Mouse (Mus musculus) heart, embryonic 14.5 days (tissue): Measurements from ENCODE around the gene Gm30191. TPM values are rescaled to one million over a fixed set of nuclear protein-coding genes. Genes with fewer than 3 reads are reported as not detected.

Source experiments
- ATAC-seq: fragments of 200-750 bp; cut with Nextera tagmentation; 2 replicates; pipeline ENCODE4 v1.8.0; 2017; ENCODE audit warnings: low read depth, moderate TSS enrichment; ENCODE audit not compliant: insufficient number of reproducible peaks, insufficient read depth, low FRiP score
- H3K27ac ChIP-seq, 2 experiments: fragments of 200-500 bp in 1 of 2; fragments of 300-500 bp in 1 of 2; sonication (generic) in 1 of 2; replicated peaks in 1 of 2; 2 replicates each; pipeline ENCODE4 v1.5.1; 2012 to 2014; ENCODE audit warnings: low read depth in 2 of 2, low read length in 2 of 2, control low read depth in 1 of 2, mild to moderate bottlenecking in 1 of 2, mixed read lengths in 1 of 2; ENCODE audit not compliant: control insufficient read depth in 1 of 2, insufficient read depth in 1 of 2
- H3K27me3 ChIP-seq: fragments of 300-500 bp; sonication (generic); 2 replicates; pipeline ENCODE4 v1.6.1; 2014; ENCODE audit warnings: mild to moderate bottlenecking, low read length, control low read depth; ENCODE audit not compliant: control insufficient read depth, insufficient read depth
- H3K36me3 ChIP-seq: fragments of 300-500 bp; sonication (generic); 2 replicates; pipeline ENCODE4 v1.6.1; 2014; ENCODE audit warnings: mild to moderate bottlenecking, control low read depth, low read length, mixed read lengths; ENCODE audit not compliant: control insufficient read depth, insufficient read depth
- H3K4me1 ChIP-seq, 2 experiments: fragments of 200-500 bp in 1 of 2; fragments of 300-500 bp in 1 of 2; sonication (generic) in 1 of 2; 2 replicates each; pipeline ENCODE4 v1.6.1; 2012 to 2014; ENCODE audit warnings: low read length in 2 of 2, control low read depth in 1 of 2, mixed read lengths in 1 of 2; ENCODE audit not compliant: control insufficient read depth in 2 of 2, insufficient read depth in 2 of 2
- H3K4me2 ChIP-seq: fragments of 300-500 bp; sonication (generic); 2 replicates; pipeline ENCODE4 v1.6.1; 2014; ENCODE audit warnings: mild to moderate bottlenecking, low read length
- H3K4me3 ChIP-seq, 2 experiments: fragments of 200-500 bp in 1 of 2; fragments of 300-500 bp in 1 of 2; sonication (generic) in 1 of 2; 2 replicates each; pipeline ENCODE4 v1.5.1; 2012 to 2014; ENCODE audit warnings: low read length in 2 of 2, mild to moderate bottlenecking in 2 of 2, control low read depth in 1 of 2, low read depth in 1 of 2, moderate library complexity in 1 of 2; ENCODE audit not compliant: control insufficient read depth in 1 of 2, insufficient read depth in 1 of 2
- H3K9ac ChIP-seq: fragments of 300-500 bp; sonication (generic); 2 replicates; pipeline ENCODE4 v1.6.1; 2014; ENCODE audit warnings: mild to moderate bottlenecking, low read length
- H3K9me3 ChIP-seq: fragments of 300-500 bp; sonication (generic); 2 replicates; pipeline ENCODE4 v1.6.1; 2016; ENCODE audit warnings: low read length, control low read depth; ENCODE audit not compliant: control insufficient read depth
- WGBS: fragments of 180-500 bp; shearing (Covaris S2); extraction: QIAGEN DNeasy Blood & Tissue Kit; methylation state at CpG from one replicate; pipeline ENCODE4 v1.1.7; 2014; 5-methylcytosine and 5-hydroxymethylcytosine counted together
- polyA plus RNA-seq: library from polyadenylated mRNA; unstranded; fragments of >200 nt; fragmentation: Nextera tagmentation; extraction: Ambion mirVana; gene quantifications from 2 replicates; pipeline ENCODE4 v1.2.1, GENCODE M21; 2014

Gm30191 gene
- polyA plus RNA-seq, 1 experiment from 2014 or later, result not detected

DNA sequence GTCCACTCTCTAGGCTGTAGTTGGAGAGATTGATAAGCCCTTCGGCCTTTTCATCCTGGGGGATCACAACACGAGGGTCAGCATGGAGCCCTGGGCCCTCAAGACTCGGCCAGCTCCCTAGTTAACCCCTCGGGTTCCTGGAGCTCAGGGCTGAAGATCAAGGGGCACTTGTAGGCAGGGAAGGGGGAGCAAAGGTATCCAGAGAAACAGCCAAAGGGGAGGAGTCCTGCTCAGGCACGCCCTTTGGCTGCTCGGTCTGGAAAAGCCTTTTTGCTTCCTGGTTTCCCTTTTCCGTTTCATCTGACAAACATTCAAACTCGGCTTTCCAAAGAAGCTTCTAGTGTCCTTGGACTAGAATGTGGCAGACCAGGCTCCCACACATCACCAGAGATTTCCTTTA, 16.3 kb upstream of the Gm30191 start:
- Histone ChIP-seq H3K4me1 (no peaks in the 10 kb centered on the region), H3K27me3 (peaks cover 4% of the 10 kb centered on the region; the same call in 1 of the 2 replicates), H3K27ac (no peak overlapping the region), H3K36me3 (no peaks in the 10 kb centered on the region), H3K9me3 (no peaks in the 10 kb centered on the region), H3K9ac (no peak overlapping the region), H3K4me2 (no peak overlapping the region), H3K4me3 (no peak overlapping the region)
- WGBS, result 28% methylated on average over 8 of the region's 8 CpGs
- ATAC-seq, result no peak

DNA sequence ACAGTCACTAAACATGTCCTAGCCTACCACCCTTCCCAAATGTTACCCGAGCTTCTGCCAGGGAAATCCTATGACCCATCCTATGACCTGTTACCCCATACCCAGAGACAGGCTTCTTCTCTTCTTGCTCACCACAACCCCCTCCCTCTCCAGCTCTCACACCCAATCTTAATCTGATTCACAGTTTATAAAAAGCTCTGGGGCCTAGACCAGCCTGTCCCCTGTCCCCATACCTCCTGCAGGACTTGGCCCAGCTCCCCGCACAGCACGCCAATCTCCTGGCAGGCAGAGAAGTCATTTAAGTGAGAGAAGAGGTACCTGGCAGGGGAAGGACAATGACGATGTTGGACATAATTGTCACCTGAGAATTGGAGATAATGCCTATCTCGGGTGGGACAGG, 11.9 kb upstream of the Gm30191 start:
- 58% methylated on average over 5 of the region's 5 CpGs for WGBS
- Histone ChIP-seq H3K27me3 (peaks cover 4% of the 10 kb centered on the region), H3K27ac (no peak overlapping the region), H3K4me2 (no peak overlapping the region), H3K4me1 (peaks cover 11 to 12% of the 10 kb centered on the region in 2 experiments; a peak in 3 of 4 replicates), H3K36me3 (no peaks in the 10 kb centered on the region), H3K9ac (no peak overlapping the region), H3K4me3 (no peak overlapping the region), H3K9me3 (no peaks in the 10 kb centered on the region)
- no peak for ATAC-seq

DNA sequence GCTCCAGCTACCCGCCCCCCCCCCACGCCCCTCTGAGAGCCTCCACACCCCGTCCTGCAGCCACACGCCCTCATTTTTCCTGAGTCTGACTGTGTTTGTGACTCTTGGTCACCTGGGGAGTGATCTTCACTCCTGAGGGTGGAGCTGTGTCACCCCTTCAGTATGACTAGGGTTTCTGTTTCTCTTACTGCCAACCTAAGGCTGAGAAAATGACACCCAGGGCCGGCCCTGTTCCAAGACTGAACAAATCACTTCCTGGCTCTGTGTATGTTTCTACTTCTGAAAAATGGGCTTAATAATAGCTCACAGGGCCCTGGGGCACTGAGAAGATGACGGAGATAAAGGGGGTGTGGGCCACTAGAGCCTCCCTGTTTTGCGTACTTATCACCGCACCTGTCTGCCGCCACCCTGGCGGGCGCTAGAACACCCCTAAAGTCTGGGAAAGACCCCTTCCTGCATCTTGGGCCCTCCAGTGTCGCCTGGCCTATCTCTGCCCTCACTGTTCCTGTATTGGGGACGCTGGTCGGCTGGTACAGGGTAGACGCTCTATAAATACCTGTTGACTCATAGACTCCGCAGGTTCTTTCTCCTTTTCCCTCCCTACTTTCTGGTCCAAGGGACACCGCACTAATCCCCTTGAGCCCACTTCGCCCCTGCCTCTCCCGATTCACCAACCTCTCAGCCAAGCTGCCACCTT, 9.0 kb upstream of the Gm30191 start:
- Histone ChIP-seq H3K9me3 (no peaks in the 10 kb centered on the region), H3K4me1 (peaks cover 11 to 12% of the 10 kb centered on the region in 2 experiments; a peak in 3 of 4 replicates), H3K36me3 (no peaks in the 10 kb centered on the region), H3K27me3 (no peaks in the 10 kb centered on the region; the same call in none of the 2 replicates), H3K4me3 (peak overlapping the region; percentile 46 to 47), H3K27ac (no peak overlapping the region), H3K4me2 (peak overlapping the region; percentile 78), H3K9ac (peak overlapping the region; percentile 48)
- no peak for ATAC-seq
- 23% methylated on average over 19 of the region's 19 CpGs for WGBS

DNA sequence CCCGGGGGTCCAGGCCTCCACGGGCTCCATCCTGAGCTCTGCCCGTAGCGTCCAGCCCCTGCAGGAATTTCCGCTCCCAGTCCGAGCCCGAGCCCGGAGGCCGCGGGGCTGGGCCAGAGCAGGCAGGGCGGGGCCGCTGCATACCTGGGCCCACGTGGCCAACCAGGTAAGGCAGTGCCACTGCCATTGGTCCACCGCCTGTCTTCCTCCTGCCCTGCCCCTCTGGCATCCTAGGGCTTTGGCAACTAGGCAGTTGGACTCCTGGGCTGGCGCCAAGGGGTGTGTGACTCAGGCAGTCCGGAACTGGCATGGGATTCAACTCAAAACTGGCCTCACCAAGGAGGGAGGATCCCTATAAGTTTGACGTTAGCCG, 8.5 kb upstream of the Gm30191 start, which contains the start of gene Cnksr1:
Gene Cnksr1 (minus strand): TSS at position 121 of the 373 bp plus-strand sequence.
- no peaks in the 10 kb centered on the region for H3K36me3 ChIP-seq
- no peaks in the 10 kb centered on the region for H3K9me3 ChIP-seq
- H3K4me3 ChIP-seq, result peak within 1 kb of the TSS; percentile 46 to 47
- no peaks in the 10 kb centered on the region; the same call in none of the 2 replicates for H3K27me3 ChIP-seq
- WGBS, result under 1% methylated on average over 18 of the region's 18 CpGs
- ATAC-seq, result 0 out of 2 replicates have a peak, but pooled peaks have one; percentile 31
- peaks cover 11 to 12% of the 10 kb centered on the region in 2 experiments; a peak in 3 of 4 replicates for H3K4me1 ChIP-seq
- peak within 1 kb of the TSS; percentile 48 for H3K9ac ChIP-seq
- H3K4me2 ChIP-seq, result peak within 1 kb of the TSS; percentile 78
- no peak within 1 kb of the TSS for H3K27ac ChIP-seq

DNA sequence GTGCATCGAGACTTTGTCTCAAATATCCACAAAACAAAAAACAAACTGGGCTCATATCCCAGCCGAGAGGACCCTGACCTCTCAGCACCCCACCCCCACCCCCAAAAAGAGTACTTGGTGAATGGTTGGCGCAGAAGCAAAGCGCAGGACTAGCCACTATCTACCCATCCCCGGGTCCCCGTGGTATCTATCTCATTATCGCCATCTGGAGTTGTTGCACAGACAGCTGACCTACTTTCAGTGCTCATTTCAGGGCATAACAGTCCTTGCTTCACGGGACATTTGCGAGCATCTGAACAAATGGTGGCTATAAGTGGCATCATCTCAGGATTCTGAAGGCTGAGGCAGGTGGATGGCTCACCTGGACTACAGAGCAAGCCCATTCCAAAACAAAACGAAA, 8.0 kb upstream of the Gm30191 start:
- no peak overlapping the region for H3K27ac ChIP-seq
- no peaks in the 10 kb centered on the region for H3K9me3 ChIP-seq

DNA sequence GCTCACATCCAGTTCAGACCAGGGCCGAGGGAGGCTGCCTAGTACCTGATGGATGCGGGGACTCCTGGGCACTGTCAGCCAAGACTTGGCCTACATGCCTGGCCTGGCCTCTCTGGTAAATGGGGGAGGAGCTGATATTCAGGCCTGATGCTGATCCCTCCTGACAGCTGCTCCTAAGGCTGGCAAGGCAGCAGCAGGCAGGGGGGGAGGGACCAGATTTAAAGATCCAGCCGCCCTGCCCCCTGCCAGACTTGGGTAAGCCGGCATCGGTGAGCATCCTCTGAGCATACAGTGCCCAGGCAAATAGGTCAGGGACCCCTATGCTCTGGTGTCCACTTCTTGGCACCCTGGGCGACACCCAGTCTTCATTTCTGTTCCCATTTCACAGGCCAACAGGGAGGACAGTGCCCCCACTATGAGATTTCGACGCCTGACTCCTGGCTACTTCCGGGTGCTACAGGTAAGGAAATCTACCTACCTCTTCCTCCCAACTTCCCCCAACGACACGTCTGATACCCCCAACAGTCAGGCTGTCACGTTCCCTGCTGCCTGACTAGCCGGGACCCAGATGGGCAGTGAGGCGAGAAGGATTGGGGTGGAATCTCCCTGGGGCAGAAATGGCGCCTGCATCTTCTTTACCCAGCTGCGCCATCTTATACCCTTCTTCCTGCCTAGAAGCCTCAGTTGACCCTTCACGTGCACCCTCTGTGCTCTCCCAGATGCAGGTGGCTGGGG, 3.1 kb upstream of the Gm30191 start, which contains the start of gene E130218I03Rik:
Gene E130218I03Rik (plus strand): TSS at position 147 of the 735 bp plus-strand sequence.
- 92% methylated on average over 17 of the region's 17 CpGs for WGBS
- Histone ChIP-seq H3K4me3 (peak within 1 kb of the TSS in 1 of 2 experiments; percentile 75; a peak in 1 of 4 replicates), H3K27me3 (peaks cover 22% of the 10 kb centered on the region), H3K36me3 (no peaks in the 10 kb centered on the region), H3K4me1 (peaks cover 9 to 12% of the 10 kb centered on the region in 2 experiments), H3K9me3 (no peaks in the 10 kb centered on the region), H3K9ac (peak within 1 kb of the TSS; percentile 91; the same call in 1 of the 2 replicates), H3K27ac (no peak within 1 kb of the TSS), H3K4me2 (peak within 1 kb of the TSS; percentile 96)
- no peak for ATAC-seq

More for the DNA sequence above, 8.0 kb upstream of the Gm30191 start:
- no peak for ATAC-seq
- 17% methylated on average over 10 of the region's 10 CpGs for WGBS
- Histone ChIP-seq H3K27me3 (no peaks in the 10 kb centered on the region; the same call in none of the 2 replicates), H3K9ac (peak overlapping the region; percentile 48; the same call in 1 of the 2 replicates), H3K4me3 (peak overlapping the region; percentile 46 to 47; a peak in 3 of 4 replicates), H3K4me2 (peak overlapping the region; percentile 78), H3K36me3 (no peaks in the 10 kb centered on the region), H3K4me1 (peaks cover 11 to 12% of the 10 kb centered on the region in 2 experiments; a peak in 3 of 4 replicates)

DNA sequence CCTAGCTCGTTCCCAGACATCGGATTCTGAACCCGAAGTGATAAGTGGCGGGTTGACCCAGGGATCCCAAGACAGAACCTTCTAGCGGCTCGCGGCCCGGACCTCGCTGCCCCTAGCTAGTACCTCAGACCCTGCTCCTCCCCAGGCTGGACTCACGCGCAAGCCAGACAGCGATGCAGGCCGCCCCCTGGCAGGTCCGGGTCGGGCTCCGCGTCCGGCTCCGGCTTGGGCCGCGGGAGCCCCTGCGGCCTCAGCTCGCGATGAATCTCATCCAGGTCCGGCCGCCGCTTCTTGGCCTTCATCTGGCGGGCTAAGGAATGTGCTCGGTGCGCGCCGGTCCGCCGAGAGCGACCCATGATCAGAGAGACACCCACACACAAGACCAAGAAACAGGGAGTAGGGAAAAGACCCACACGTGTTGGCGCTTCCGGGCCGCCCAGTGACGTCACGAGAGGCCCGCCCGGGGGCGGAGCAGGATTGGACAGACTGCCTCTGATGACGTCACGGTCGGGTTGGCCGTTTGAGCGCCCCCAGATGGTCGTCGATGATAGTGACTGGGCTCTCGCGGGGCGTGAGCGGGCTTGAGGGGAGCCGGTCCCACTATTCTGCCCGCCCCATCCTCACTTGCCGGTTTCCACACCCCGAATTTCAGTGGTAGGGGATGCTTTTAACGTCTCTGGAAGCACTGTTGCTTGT, 1.4 kb upstream of the Gm30191 start, which contains the start of gene Zfp593:
Gene Zfp593 (minus strand): TSS at position 445 of the 696 bp plus-strand sequence.
- Histone ChIP-seq H3K9me3 (no peaks in the 10 kb centered on the region), H3K9ac (peak within 1 kb of the TSS; percentile 91), H3K27ac (0 out of 4 replicates have a peak within 1 kb of the TSS, but pooled peaks of 1 of the 2 experiments have one; percentile 19), H3K36me3 (no peaks in the 10 kb centered on the region), H3K4me1 (peaks cover 13% of the 10 kb centered on the region in 2 experiments), H3K4me3 (peak within 1 kb of the TSS; percentile 75 to 89), H3K27me3 (peaks cover 23% of the 10 kb centered on the region), H3K4me2 (peak within 1 kb of the TSS; percentile 96)
- peak; percentile 68 for ATAC-seq
- under 1% methylated on average over 60 of the region's 60 CpGs for WGBS
